Mouse (Mus musculus): Measurements from ENCODE around the gene Ubc.

DNA sequence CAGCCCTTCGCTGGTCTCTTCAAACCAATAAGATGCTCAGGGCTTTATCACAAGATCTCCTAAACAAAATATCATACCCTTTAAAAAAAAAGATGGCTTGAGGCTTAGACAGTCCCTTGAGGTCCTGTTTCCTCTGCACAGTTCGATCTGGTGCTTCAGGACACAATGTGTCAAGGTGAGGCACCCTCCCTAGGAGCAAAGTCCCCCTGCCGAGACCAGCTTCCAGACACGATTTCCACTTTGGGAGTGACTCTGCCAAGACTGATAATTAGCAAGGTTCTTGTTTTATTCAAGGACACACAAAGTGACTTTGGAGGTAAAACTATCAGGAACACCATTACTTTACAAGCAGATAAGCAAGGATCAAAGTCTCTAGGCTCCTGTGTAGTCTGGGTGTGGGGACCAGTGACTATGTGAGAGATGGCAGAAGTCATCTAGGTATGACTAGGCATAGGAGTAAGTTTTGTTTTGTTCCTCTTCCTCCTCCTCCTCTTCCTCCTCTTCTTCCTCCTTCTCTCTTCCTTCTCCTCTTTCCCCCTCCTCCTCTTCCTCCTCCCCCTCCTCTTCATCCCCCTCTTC, 25.1 kb downstream of the Ubc start:
- TF ChIP-seq POLR2A (IDR thresholded peaks at IDR 0.05; ENCODE audit: low read depth, low read length) (no peak), CTCF (IDR thresholded peaks at IDR 0.05; ENCODE audit: extremely low read depth, insufficient read length, insufficient replicate concordance, low read depth, low read length) (no peak)

All from small intestine, adult 2 months (tissue).